Mouse (Mus musculus): ENCODE data around the gene Tmem43.
"Not testable (repeated sequence)": the region's sequence is repeated elsewhere in the genome, so short reads cannot be mapped to it uniquely, and the experiment has no call there.

Tmem43 gene

DNA sequence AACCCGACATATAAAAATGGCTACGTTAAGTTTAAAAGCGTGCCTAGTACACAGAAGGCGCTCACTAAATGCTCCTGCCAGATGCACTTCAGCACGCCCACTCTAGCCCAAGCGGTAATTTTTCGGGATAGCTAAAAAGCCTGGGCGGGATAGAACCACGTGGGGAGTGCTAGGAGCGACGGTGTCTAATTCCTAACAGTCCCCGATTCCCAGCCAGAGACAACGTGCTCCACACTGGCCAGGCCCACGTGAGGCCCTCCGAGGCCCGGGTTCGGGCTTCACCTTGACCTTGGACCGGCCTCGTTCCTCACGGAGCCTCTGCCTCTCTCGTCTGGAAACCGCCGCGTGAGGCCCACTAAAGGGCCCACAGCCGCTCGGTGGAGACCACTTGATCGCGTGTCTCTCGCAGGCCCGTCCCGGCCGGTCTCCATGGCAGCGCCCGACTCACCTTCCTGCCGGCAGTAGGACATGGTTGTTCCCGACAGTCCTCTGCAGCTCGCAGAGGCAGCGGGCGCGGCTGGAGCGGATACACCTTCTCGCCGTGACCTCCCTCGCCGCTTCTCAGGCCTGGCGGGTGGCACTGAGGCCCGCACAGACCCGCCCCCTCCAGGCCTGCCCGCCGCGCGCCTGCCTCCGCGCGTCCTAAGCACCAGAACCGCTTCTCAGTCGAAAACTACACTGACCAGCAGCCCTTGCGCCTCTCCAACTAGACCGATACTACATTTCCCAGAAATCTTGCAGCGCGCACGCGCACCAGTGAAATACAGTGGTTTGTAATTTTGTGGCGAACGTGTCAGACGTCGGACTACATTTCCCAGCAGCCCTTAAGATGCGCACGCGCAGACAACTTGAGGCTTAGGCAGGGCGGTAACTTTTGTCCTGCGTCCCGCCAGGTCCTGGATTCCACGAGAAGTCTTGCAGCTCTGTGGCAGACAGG, at the start of gene Tmem43, which contains the start of gene Chchd4:
TSS of gene Tmem43 (plus strand) at position 836 of the 937 bp plus-strand sequence.
TSS of gene Chchd4 (minus strand) at position 679 of the 937 bp plus-strand sequence.
- peak; percentile 100 for DNase-seq (ENCODE audit: low read depth)

DNA sequence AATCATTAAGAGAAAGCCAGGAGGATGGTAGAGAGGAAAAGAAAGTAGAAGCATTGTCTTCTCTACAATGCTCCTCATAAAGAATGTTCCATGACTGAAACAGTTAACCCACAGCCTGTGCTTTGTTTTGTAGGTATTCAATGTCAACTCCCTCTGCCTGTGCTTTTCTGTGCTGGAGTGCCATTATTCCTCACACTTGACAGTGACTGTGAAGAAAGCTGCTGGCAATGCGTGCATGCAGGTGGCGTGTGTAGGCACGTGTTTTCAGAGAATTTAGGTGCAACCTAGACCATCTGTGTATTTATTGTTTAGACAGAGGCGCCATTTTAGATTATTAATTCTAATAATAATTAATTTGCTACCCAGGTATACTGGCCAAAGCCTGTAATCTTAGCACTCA, 49.4 kb upstream of the Tmem43 start:
- no peak for DNase-seq (ENCODE audit: low read depth)

DNA sequence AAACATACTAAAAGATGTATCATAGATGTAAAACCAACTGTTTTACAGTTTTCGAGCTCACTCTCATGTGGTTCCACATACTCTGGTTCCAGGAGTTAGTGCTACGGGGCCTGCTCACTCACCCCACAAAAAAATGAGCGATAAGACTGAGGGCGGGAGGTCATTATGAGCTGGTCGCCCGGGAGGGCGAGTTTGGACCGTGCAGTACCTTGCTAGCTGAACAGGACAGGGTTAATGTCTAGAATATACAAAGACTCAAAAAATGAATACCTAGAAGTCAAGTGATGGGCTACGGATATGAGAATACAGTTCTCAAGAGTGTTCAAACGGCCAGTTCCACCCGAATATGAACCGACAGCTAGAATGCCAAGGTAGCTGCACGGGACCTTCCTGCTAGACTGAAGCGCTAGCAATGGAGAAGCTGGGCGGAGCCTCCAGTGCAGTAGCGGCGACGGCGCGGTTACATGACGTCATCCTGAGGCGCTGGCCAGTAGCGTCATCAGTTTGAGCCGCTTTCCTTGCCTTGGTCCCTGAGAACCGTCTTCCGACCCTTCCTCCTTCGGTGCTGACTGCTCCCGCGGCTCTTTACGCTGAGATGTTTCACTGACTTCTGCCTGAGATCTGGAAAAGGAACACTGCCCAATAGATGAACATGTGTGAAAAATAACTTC, 32.9 kb upstream of the Tmem43 start:
- DNase-seq (ENCODE audit: low read depth), result peak; percentile 95

DNA sequence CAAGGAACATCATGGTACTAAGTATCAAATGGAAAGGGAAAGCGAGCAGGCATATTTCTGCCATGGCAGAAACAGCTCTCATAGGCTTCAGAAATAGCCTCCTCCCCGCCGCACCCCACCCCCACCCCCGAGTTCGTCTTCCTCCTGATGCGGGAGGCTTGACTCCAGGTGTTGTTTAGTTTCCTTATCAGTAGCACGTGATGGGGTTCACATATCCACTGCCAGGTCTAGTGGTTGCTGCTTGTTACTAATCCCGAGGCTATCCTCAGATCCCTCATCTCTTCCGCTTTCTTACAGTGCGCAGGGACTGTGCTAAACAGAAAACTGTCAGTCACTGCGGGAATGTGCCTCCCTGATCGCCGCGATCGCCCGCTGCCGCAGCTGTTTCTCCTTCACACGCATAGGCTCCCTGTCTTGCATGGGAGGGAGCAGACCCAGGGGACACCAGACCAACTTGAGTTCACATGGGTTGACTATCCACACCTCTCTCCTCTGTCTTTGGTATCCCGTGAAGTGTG, 32.3 kb upstream of the Tmem43 start:
- DNase-seq (ENCODE audit: low read depth), result no peak

DNA sequence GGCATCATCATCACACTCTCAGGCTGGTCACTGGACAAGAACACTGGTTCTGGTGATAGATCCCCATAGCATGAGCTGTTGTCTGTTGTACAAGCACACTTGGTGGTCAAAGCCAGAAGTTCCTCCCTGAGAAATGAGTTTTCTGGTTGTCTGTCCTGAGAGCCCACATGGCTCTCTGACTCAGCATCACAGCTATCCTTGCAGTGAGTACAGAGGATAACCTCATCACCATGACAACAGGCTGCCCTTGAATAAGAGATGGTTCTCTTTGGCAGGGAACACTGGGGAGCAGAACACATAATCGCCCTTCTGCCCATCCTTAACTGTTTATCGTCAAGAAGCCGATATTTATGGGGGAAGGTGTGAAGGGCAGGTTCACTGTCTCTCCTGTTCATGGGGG, 28.2 kb upstream of the Tmem43 start:
- no peak for DNase-seq (ENCODE audit: low read depth)

DNA sequence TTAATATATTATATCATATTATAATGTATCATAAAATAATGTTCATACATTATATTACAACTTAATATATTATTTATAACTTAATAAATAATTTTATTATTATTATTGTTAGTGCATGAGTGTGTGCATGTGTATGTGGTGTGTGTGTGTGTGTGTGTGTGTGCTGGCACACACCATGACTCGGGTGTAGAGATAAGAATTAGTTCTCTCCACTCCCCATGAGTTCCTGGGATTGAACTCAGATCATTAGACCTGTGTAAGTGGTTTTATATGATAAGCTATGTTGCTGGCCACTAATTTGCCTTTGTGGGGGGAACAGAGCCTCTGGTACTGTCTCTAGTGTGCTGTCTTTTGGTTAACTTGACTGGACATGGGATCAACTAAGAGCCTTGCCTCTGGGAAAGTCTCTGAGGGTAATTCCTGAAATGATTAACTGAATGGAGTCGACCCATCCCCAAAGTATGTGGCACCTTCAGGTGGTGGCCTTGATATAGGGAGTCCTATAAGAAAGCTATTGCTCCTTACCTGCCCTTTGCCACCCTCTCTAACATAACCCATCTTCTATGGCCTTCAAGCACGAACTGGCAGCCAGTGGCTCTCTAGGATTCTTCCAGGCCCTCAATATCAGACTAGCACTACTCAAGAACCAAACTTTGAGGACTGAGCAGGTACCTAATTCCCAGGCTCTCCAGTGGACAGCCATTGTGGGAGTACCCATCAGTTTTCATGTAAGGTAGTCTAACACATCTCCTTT, 23.9 kb upstream of the Tmem43 start:
- DNase-seq (ENCODE audit: low read depth), result no peak

DNA sequence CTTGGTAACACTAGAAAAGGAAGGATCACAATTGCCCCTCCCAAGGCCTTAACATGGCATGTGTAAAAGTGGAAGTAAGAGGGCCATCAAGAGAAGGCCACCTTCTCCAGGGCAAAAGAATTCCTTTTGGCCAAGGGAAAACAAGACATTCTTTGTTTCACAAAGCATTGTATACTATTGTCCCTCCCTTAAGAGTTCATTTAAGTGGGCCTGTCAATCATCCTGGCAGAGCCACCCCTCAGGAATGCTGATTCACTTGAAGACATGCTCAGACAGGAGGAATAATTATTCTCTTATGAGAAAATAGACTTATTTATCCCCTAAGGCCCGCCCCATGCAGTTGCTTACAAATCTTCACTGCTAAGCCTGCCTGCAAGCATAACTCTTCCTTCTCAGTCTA, 21.4 kb upstream of the Tmem43 start:
- DNase-seq (ENCODE audit: low read depth), result no peak

DNA sequence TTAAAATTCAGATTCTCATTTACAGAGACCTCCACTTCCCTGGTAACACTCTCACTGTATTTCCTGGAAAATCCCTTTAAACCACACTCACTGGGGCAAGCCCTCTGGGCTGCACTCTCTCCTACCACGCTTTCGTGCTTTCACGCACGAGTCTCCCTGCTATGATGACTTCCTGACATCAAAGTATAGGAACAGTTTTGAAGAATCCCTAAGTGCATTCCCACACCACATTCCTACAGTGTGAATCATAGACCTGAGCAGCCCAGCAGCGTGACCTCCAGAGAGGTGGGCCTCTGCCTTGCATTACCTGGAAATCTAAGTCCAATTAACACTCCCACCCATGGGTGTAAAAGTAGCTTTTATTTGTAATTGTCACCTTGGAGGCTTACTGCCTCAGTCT, 19.0 kb upstream of the Tmem43 start:
- no peak for DNase-seq (ENCODE audit: low read depth)

DNA sequence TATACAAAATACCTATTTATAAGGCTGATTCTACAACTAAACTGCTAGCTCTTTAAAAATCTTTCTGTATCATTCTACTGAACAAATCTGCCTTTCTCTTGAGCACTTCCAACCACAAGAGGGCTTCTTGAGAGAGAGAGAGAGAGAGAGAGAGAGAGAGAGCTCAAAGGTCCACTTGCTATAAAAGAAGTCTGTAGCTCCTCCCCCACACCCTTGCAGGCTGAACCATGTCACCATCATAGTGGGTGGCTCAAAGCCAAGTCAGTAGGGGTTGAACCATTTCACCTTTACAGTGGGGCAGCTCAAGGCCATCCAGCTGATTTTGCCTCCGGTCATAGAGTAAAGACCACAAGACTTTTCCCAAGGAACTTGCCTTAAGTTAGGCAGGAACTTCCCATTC, 14.0 kb upstream of the Tmem43 start:
- DNase-seq (ENCODE audit: low read depth), result peak; percentile 81

DNA sequence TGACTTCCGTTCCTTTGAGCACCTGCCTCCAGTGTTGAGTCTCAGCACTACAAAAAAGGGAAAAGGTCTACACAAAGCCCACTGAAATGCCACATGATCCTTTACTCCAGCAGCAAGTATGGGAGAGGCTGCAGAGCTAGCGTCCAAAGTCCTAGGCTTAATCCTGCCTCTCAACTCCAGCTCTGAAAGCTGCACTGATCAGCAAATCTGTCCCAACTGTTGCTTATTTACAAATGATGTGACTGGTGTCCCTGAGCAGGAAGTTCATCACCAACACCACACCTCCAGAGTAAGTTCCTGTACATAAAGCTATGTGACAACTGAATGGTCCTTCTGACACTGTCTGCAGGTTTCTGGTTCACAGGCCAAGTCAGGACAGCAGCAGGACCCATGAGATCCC, 7.7 kb upstream of the Tmem43 start:
- no peak for DNase-seq (ENCODE audit: low read depth)

DNA sequence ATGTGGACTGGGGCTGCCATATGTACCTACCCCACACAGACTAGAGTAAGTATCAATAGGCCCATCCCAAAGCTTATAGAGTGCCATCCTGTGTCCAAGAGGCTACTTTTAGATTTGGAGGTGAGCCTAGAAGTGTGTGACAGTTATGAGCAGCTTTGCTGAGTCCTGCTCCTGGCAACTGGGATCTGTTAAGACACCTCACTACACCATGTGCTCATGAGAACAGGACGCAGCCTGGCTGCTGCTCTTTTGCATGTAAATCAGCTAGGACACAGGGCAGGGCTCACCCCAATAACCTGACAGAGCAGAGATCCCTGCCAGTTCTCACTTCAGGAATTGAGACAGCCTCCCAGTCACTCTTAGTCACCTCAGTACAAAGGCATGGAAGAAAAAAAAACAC, 6.4 kb upstream of the Tmem43 start:
- no peak for DNase-seq (ENCODE audit: low read depth)

DNA sequence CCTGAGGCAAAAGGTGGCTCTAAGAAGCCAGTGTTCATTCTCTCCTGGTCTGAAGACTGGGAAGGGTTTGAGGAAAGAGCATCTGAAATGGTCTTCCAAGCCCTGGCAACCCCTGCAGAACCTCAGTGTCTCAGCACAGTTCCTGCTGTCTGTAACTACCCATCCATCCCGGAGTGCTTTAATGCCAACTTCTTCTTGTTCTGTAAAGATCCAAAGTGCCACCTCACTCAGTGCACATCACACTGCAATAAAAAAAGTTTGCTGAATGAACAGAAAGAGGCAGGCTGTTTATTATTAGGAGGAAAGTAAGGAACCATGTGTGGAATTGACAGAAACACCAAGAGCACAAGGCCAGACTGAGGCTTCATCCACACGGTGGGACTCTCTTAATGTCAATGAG, 2.8 kb upstream of the Tmem43 start:
- DNase-seq (ENCODE audit: low read depth), result no peak

DNA sequence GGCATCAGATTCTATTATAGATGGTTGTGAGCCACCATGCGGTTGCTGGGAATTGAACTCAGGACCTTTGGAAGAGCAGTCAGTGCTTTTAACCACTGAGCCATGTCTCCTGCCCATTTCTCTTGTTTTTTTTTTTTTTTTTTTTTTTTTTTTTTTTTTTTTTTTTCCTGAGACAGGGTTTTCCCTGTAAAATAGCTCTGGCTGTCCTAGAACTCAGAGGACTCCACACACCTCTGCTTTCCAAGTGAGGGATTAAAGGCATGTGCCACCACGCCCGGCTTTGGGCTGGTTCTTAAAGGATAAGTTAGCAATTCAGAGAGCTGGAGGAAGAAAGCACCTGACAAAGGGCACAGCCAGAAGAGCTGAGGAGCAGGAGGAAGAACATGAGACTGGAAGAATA, 2.1 kb upstream of the Tmem43 start:
- DNase-seq (ENCODE audit: low read depth), result not testable (repeated sequence)

DNA sequence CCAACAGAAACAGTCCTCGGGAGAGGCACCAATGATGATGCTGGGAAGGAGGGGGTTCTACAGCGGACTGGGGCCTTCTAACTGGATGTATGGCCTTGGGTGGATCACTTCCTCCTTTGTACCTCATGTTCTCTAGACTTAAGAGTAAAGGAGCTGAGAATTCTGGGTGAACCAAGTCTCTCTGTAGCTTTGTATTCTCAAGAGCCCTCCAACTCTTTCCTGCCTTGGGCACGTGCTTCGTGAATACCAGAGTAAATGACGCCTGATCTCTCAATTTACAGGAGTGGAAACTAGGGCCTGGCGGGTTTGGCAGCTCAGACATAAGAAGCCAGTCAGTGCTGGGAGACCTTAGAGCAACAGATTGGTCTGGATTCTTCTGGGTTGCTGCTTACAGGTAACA, 1.2 kb upstream of the Tmem43 start:
- peak; percentile 89 for DNase-seq (ENCODE audit: low read depth)

DNA sequence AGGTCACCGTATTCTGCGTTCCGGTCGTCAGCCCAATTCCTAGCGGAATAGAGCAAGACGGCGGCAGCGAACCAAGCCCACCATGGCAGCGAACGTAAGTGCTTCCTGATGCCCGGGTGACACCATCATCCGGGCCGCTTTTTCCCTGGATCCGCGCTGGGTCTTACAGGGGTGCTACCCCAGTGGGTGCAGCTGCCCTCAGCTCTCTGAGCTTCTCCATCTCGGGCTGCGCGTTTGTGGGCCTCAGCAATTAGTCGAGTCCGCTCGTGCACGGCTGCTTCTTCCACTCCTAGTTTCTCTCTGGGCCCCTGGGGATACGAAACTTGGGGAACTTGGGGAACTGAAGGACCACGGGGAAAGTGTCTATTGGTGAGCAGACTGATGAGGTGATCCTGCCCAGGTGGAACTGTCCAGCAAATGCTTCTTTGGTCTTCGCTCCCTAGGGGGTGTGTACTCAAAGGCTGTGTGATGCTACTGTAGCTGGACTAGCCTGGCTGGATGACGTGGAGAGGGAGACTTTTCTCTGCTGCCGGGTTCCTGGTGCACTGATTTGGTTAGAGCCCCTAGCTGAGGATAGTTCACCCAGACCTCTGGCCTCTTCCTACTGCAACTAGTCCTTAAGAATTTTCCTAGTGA, 420 bp downstream of the Tmem43 start:
- DNase-seq (ENCODE audit: low read depth), result peak; percentile 64

DNA sequence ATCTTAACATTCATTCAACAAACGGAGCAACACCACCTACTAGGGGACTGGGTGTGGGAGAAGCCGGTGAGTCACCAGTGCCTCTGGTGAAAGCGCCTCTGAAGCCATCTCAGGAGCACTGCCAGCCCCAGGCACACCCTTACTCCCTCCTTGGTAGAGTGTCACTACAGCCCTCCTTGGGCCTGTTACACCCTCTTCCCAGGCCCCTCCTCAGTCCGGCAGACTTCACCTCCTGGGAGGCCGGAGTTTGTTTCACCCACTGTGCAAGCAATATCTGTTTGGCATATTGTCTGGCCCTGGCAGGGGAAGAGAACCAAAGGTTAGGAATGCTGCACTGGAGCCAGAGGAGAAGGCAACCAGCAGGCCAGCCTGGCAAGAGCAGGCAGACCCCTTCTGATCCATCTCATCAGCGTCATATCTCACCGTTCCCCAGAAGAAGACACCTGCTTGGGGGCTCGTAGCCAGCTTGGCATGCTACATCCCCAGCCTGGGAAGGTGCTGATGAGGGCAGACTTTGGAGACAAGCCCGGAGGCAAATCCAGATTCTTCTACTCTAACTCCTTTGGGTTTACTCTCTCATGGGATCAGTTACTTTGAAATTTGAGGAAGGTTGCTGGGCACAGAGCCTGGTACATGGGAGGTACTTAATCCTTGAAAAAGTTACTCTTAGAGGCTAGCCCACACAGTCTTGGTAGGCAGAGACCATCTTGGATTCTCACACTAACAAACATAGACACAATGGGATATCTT, 1.1 kb downstream of the Tmem43 start:
- DNase-seq (ENCODE audit: low read depth), result peak; percentile 70

DNA sequence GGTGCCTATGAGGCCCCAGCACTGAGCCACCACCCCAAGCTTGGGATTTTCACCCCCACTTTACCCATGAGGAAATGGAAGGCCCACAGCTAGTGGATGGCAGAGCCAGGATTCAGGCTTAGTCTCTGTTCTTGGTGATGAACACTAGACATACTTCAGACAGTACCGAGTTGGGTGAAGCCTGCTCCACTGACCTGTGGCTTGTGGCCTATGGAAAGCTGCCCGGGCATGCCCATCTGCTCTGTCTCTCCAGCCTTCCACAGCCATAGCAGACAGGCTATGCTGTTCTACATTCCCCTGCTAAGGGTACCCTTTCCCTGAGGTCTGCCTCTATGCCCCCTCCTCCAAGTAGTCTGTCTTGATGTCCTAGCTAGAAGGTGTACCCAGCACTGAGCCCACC, 3.0 kb downstream of the Tmem43 start:
- DNase-seq (ENCODE audit: low read depth), result peak; percentile 46

DNA sequence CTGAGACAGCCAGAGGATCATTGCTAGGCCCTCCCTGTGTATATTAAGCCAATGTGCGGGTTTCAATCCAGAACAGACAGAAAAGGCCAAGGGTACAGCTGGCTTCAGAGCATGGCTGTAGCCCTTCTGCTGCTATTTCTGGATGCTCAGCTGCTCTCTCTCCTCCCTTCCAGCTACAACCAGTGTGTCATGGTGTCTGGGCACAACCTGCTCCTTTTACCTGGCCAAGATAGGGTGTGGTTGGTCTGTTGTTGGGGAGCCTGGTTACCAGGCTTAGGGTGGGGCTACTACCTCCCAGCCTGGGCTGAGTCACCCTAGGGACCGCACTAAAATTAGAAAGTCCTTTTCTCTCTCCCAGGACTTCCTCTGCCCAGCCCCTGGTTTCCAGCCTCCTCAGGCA, 9.9 kb downstream of the Tmem43 start:
- DNase-seq (ENCODE audit: low read depth), result no peak

DNA sequence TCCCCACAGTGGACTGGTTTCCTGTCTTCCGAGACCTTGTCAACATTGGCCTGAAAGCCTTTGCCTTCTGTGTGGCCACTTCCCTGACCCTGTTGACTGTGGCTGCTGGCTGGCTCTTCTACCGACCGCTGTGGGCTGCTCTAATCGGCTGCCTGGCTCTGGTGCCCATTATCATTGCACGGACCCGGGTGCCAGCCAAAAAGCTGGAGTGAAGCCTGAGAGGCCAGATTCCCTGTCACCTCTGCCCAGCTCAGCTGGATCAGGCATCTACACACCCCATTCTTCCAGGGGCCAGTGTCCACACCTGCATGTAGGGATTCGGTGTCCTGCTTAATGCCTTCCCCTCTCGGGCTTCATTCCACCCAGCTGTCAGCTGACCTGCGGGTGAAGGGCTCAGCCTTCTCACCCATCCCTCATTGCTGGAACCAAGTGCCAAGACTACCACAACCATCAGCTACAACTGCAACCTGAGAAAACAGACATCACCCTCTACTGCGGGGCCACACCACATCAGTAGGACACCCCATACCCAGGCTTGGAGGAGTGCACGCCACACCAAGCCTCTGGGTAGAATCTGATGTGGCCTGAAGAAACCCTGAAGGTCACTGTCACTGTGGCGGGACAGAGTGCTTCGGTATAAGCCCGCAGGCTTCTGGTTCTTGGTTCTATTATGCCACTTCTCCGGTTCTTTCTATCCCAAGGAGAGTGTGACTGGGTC, 13.4 kb downstream of the Tmem43 start:
- no peak for DNase-seq (ENCODE audit: low read depth)

DNA sequence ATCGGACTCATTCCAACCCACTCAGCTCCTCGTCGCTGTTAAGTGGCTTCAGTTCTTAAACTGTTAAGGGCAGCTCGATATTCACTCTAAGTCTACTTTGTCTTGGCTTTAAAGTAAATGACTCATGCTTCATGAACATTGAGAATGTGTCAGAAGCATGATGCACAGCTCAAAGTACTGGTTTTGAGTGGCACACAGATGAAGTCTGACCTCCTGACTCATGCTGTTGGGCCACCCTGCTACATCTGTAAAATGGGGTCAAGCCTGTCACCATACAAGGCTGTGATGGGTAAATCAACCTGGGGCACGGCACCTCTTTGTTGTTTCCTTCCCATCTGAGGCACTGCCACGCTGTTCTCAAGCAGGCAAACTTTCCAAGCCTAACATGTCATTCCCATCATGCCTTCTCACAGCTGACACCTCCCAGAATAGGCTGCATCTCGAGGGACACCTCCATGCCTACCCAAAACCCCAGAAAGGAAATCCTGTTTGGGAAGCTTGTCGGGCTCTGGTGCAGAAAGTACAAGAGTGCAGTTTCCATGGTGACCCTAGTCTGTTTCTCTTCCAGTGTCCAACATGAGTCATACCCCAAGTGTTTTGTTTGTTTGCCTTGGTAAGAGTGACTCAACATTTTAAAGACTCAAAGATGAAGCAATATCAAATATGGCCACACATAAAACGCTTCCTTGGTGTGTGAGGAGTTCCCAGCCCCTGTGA, 15.2 kb downstream of the Tmem43 start:
- peak; percentile 97 for DNase-seq (ENCODE audit: low read depth)

Data from 416B (cell line).